ENCODE assay signal across 16 mouse cellular contexts in genomic region chr5:65592421-65592820, GRCm38 (mm10).
"Had no signal": no experiment of that assay in that cellular context is flagged by ENCODE, and none has a peak within 500 bp of the region (broad histone marks: within the 10 kb centered on the region; RNA-seq: fewer than 3 reads in every experiment).

No protein-coding gene starts in this region.

- H3K27ac ChIP-seq: neural tube, embryonic 13.5 days; neural tube, embryonic 15.5 days; stomach, embryonic 15.5 days; stomach, postnatal 0 days had no signal

- DNase-seq: retina, postnatal 1 day; right cerebral cortex, adult 18-20 months; right cerebral cortex, postnatal 14 days; right cerebral cortex, postnatal 25 days; right cerebral cortex, postnatal 4 days; spleen, adult 18-20 months; thymus, adult 18-20 months; thymus, adult 2 months; thymus, postnatal 14 days; thymus, postnatal 25 days; thymus, postnatal 36 days; thymus, postnatal 4 days had no signal

- H3K4me1 ChIP-seq: neural tube, embryonic 13.5 days; neural tube, embryonic 15.5 days; stomach, embryonic 15.5 days had no signal

- H3K9ac ChIP-seq: neural tube, embryonic 13.5 days; neural tube, embryonic 15.5 days; stomach, embryonic 15.5 days had no signal

- H3K4me3 ChIP-seq: neural tube, embryonic 13.5 days; neural tube, embryonic 15.5 days; stomach, embryonic 15.5 days had no signal

- H3K9me3 ChIP-seq: neural tube, embryonic 13.5 days; neural tube, embryonic 15.5 days; stomach, embryonic 15.5 days had no signal

- H3K4me2 ChIP-seq: neural tube, embryonic 13.5 days; neural tube, embryonic 15.5 days; stomach, embryonic 15.5 days had no signal

- H3K27me3 ChIP-seq: neural tube, embryonic 13.5 days; neural tube, embryonic 15.5 days; stomach, embryonic 15.5 days had no signal
